Mouse (Mus musculus): ENCODE data around the gene Runx2. TPM values are rescaled to one million over a fixed set of nuclear protein-coding genes. Genes with fewer than 3 reads are reported as not detected.

The Runx2 gene
- polyA plus RNA-seq, 1 experiment from 2014 or later = 0.35 TPM

- H3K4me2 ChIP-seq (ENCODE audit: low read length) = no peak overlapping the region
- H3K9me3 ChIP-seq (ENCODE audit: control insufficient read depth, low read length) = no peaks in the 10 kb centered on the region
- WGBS = 88% methylated on average over 4 of the region's 4 CpGs
- H3K9ac ChIP-seq (ENCODE audit: low read length) = no peak overlapping the region
- peaks cover 0 to 7% of the 10 kb centered on the region in 2 experiments; a peak in 2 of 4 replicates for H3K4me1 ChIP-seq (ENCODE audit: control insufficient read depth in 2 of 2, insufficient read depth in 2 of 2, low read length in 2 of 2)
- H3K36me3 ChIP-seq (ENCODE audit: control insufficient read depth, insufficient read depth, low read length) = 0 out of 2 replicates have a peak, but pooled peaks cover 2% of the 10 kb centered on the region
- H3K27ac ChIP-seq (replicated peaks in 1 of 2; ENCODE audit: control insufficient read depth in 1 of 2, insufficient read depth in 1 of 2, low read depth in 2 of 2, low read length in 2 of 2) = no peak overlapping the region
- no peaks in the 10 kb centered on the region for H3K27me3 ChIP-seq (ENCODE audit: control insufficient read depth, insufficient read depth, low read length)
- no peak overlapping the region for H3K4me3 ChIP-seq (ENCODE audit: control insufficient read depth in 1 of 2, insufficient read depth in 1 of 2, low read depth in 1 of 2, low read length in 2 of 2)
- ATAC-seq (ENCODE audit: insufficient number of reproducible peaks, insufficient read depth, low FRiP score, low read depth) = no peak
Measured at GRCm38 (mm10) chr17:44782366-44782765, 32.2 kb downstream of the Runx2 start.

GRCm38 (mm10) chr17:44780353-44780752, 34.2 kb downstream of the Runx2 start:
- no peak for ATAC-seq (ENCODE audit: insufficient number of reproducible peaks, insufficient read depth, low FRiP score, low read depth)
- Histone ChIP-seq H3K4me3 (ENCODE audit: control insufficient read depth in 1 of 2, insufficient read depth in 1 of 2, low read depth in 1 of 2, low read length in 2 of 2) (no peak overlapping the region), H3K9ac (ENCODE audit: low read length) (no peak overlapping the region), H3K27me3 (ENCODE audit: control insufficient read depth, insufficient read depth, low read length) (no peaks in the 10 kb centered on the region), H3K27ac (replicated peaks in 1 of 2; ENCODE audit: control insufficient read depth in 1 of 2, insufficient read depth in 1 of 2, low read depth in 2 of 2, low read length in 2 of 2) (no peak overlapping the region), H3K9me3 (ENCODE audit: control insufficient read depth, low read length) (no peaks in the 10 kb centered on the region), H3K4me2 (ENCODE audit: low read length) (no peak overlapping the region), H3K36me3 (ENCODE audit: control insufficient read depth, insufficient read depth, low read length) (no peaks in the 10 kb centered on the region), H3K4me1 (ENCODE audit: control insufficient read depth in 2 of 2, insufficient read depth in 2 of 2, low read length in 2 of 2) (peaks cover 0 to 7% of the 10 kb centered on the region in 2 experiments; a peak in 2 of 4 replicates)
- WGBS = 54% methylated on average over 4 of the region's 4 CpGs

- H3K4me3 ChIP-seq (ENCODE audit: control insufficient read depth in 1 of 2, insufficient read depth in 1 of 2, low read depth in 1 of 2, low read length in 2 of 2) = peak overlapping the region in 1 of 2 experiments; percentile 72; a peak in 2 of 4 replicates
- H3K9ac ChIP-seq (ENCODE audit: low read length) = peak overlapping the region; percentile 92
Measured at GRCm38 (mm10) chr17:44778141-44778540, 36.5 kb downstream of the Runx2 start.

GRCm38 (mm10) chr17:44777337-44777804, 37.2 kb downstream of the Runx2 start:
- Histone ChIP-seq H3K4me2 (ENCODE audit: low read length) (peak overlapping the region; percentile 74), H3K27ac (replicated peaks in 1 of 2; ENCODE audit: control insufficient read depth in 1 of 2, insufficient read depth in 1 of 2, low read depth in 2 of 2, low read length in 2 of 2) (peak overlapping the region; percentile 55 to 80), H3K27me3 (ENCODE audit: control insufficient read depth, insufficient read depth, low read length) (no peaks in the 10 kb centered on the region), H3K4me3 (ENCODE audit: control insufficient read depth in 1 of 2, insufficient read depth in 1 of 2, low read depth in 1 of 2, low read length in 2 of 2) (peak overlapping the region; percentile 72 to 73), H3K9ac (ENCODE audit: low read length) (peak overlapping the region; percentile 92), H3K9me3 (ENCODE audit: control insufficient read depth, low read length) (no peaks in the 10 kb centered on the region), H3K4me1 (ENCODE audit: control insufficient read depth in 2 of 2, insufficient read depth in 2 of 2, low read length in 2 of 2) (peaks cover 0 to 7% of the 10 kb centered on the region in 2 experiments; a peak in 2 of 4 replicates), H3K36me3 (ENCODE audit: control insufficient read depth, insufficient read depth, low read length) (no peaks in the 10 kb centered on the region)
- WGBS = under 1% methylated on average over 35 of the region's 35 CpGs
- peak; percentile 76 for ATAC-seq (ENCODE audit: insufficient number of reproducible peaks, insufficient read depth, low FRiP score, low read depth)

More at GRCm38 (mm10) chr17:44778141-44778540, 36.5 kb downstream of the Runx2 start:
- Histone ChIP-seq H3K4me1 (ENCODE audit: control insufficient read depth in 2 of 2, insufficient read depth in 2 of 2, low read length in 2 of 2) (peaks cover 0 to 7% of the 10 kb centered on the region in 2 experiments; a peak in 2 of 4 replicates), H3K27ac (replicated peaks in 1 of 2; ENCODE audit: control insufficient read depth in 1 of 2, insufficient read depth in 1 of 2, low read depth in 2 of 2, low read length in 2 of 2) (no peak overlapping the region; a peak in 1 of 4 replicates), H3K27me3 (ENCODE audit: control insufficient read depth, insufficient read depth, low read length) (no peaks in the 10 kb centered on the region), H3K36me3 (ENCODE audit: control insufficient read depth, insufficient read depth, low read length) (no peaks in the 10 kb centered on the region), H3K4me2 (ENCODE audit: low read length) (peak overlapping the region; percentile 74), H3K9me3 (ENCODE audit: control insufficient read depth, low read length) (no peaks in the 10 kb centered on the region)
- WGBS = 73% methylated on average over 5 of the region's 5 CpGs
- no peak for ATAC-seq (ENCODE audit: insufficient number of reproducible peaks, insufficient read depth, low FRiP score, low read depth)

- H3K4me3 ChIP-seq (ENCODE audit: control insufficient read depth in 1 of 2, insufficient read depth in 1 of 2, low read depth in 1 of 2, low read length in 2 of 2) = peak within 1 kb of the TSS; percentile 72 to 73
- H3K4me2 ChIP-seq (ENCODE audit: low read length) = peak within 1 kb of the TSS; percentile 74
- peak within 1 kb of the TSS; percentile 78 to 80 for H3K27ac ChIP-seq (replicated peaks in 1 of 2; ENCODE audit: control insufficient read depth in 1 of 2, insufficient read depth in 1 of 2, low read depth in 2 of 2, low read length in 2 of 2)
- whole genome bisulfite sequencing = under 1% methylated on average over 40 of the region's 40 CpGs
- H3K9me3 ChIP-seq (ENCODE audit: control insufficient read depth, low read length) = no peaks in the 10 kb centered on the region
- H3K9ac ChIP-seq (ENCODE audit: low read length) = peak within 1 kb of the TSS; percentile 92
- ATAC-seq (ENCODE audit: insufficient number of reproducible peaks, insufficient read depth, low FRiP score, low read depth) = peak; percentile 97
- peaks cover 0 to 7% of the 10 kb centered on the region in 2 experiments; a peak in 2 of 4 replicates for H3K4me1 ChIP-seq (ENCODE audit: control insufficient read depth in 2 of 2, insufficient read depth in 2 of 2, low read length in 2 of 2)
- H3K27me3 ChIP-seq (ENCODE audit: control insufficient read depth, insufficient read depth, low read length) = no peaks in the 10 kb centered on the region
- H3K36me3 ChIP-seq (ENCODE audit: control insufficient read depth, insufficient read depth, low read length) = no peaks in the 10 kb centered on the region
Measured at GRCm38 (mm10) chr17:44776738-44777270, 37.8 kb downstream of the Runx2 start, which contains the start of gene Supt3. Gene Supt3 (plus strand): TSS chr17:44777152.

- Histone ChIP-seq H3K9ac (ENCODE audit: low read length) (no peak overlapping the region), H3K9me3 (ENCODE audit: control insufficient read depth, low read length) (no peaks in the 10 kb centered on the region), H3K36me3 (ENCODE audit: control insufficient read depth, insufficient read depth, low read length) (no peaks in the 10 kb centered on the region), H3K4me2 (ENCODE audit: low read length) (no peak overlapping the region), H3K4me1 (ENCODE audit: control insufficient read depth in 2 of 2, insufficient read depth in 2 of 2, low read length in 2 of 2) (no peaks in the 10 kb centered on the region), H3K27me3 (ENCODE audit: control insufficient read depth, insufficient read depth, low read length) (no peaks in the 10 kb centered on the region), H3K27ac (replicated peaks in 1 of 2; ENCODE audit: control insufficient read depth in 1 of 2, insufficient read depth in 1 of 2, low read depth in 2 of 2, low read length in 2 of 2) (no peak overlapping the region), H3K4me3 (ENCODE audit: control insufficient read depth in 1 of 2, insufficient read depth in 1 of 2, low read depth in 1 of 2, low read length in 2 of 2) (no peak overlapping the region)
- ATAC-seq (ENCODE audit: insufficient number of reproducible peaks, insufficient read depth, low FRiP score, low read depth) = no peak
- WGBS = 84% methylated on average over 2 of the region's 2 CpGs
Measured at GRCm38 (mm10) chr17:44772576-44772975, 42.0 kb downstream of the Runx2 start.

- no peak for ATAC-seq (ENCODE audit: insufficient number of reproducible peaks, insufficient read depth, low FRiP score, low read depth)
- H3K4me2 ChIP-seq (ENCODE audit: low read length) = no peak overlapping the region
- WGBS = 78% methylated on average over 2 of the region's 2 CpGs
- H3K4me3 ChIP-seq (ENCODE audit: control insufficient read depth in 1 of 2, insufficient read depth in 1 of 2, low read depth in 1 of 2, low read length in 2 of 2) = no peak overlapping the region
- no peaks in the 10 kb centered on the region for H3K4me1 ChIP-seq (ENCODE audit: control insufficient read depth in 2 of 2, insufficient read depth in 2 of 2, low read length in 2 of 2)
- no peaks in the 10 kb centered on the region for H3K9me3 ChIP-seq (ENCODE audit: control insufficient read depth, low read length)
- H3K27me3 ChIP-seq (ENCODE audit: control insufficient read depth, insufficient read depth, low read length) = no peaks in the 10 kb centered on the region
- H3K9ac ChIP-seq (ENCODE audit: low read length) = no peak overlapping the region
- H3K36me3 ChIP-seq (ENCODE audit: control insufficient read depth, insufficient read depth, low read length) = no peaks in the 10 kb centered on the region
- H3K27ac ChIP-seq (replicated peaks in 1 of 2; ENCODE audit: control insufficient read depth in 1 of 2, insufficient read depth in 1 of 2, low read depth in 2 of 2, low read length in 2 of 2) = no peak overlapping the region
Measured at GRCm38 (mm10) chr17:44770871-44771270, 43.7 kb downstream of the Runx2 start.

Data from heart, embryonic 14.5 days (tissue).